Mouse (Mus musculus): ENCODE data around the gene Dolpp1.

- TF ChIP-seq POLR2A (IDR thresholded peaks at IDR 0.05; ENCODE audit: borderline replicate concordance, extremely low read depth, insufficient read depth, insufficient read length, poor library complexity, severe bottlenecking) (no peak), CTCF (IDR thresholded peaks at IDR 0.05; ENCODE audit: borderline replicate concordance, extremely low read depth, insufficient read depth, insufficient read length) (no peak)
Measured at GRCm38 (mm10) chr2:30445312-30445711, 53.3 kb downstream of the Dolpp1 start.

Measured in brain, embryonic 14.5 days (tissue).